Mouse (Mus musculus) lung, adult 2 months (tissue): ENCODE measurements around the gene Vps26a.

Experiments
- CTCF ChIP-seq: fragments of 200-500 bp; IDR thresholded peaks from 2 replicates; pipeline ENCODE4 v1.5.1; 2011; ENCODE audit warnings: mild to moderate bottlenecking, low read length, control low read depth; ENCODE audit not compliant: insufficient read depth
- POLR2A ChIP-seq: fragments of 200-500 bp; IDR thresholded peaks from 2 replicates; pipeline ENCODE4 v1.6.1; 2011; ENCODE audit warnings: low read depth, mild to moderate bottlenecking, control low read depth, low read length, borderline replicate concordance; ENCODE audit errors: extremely low read depth

- TF ChIP-seq CTCF = no peak
- TF ChIP-seq POLR2A = peak; percentile 54; the same call in 1 of the 2 replicates
These were observed 37.0 kb downstream of the Vps26a start, which contains the start of the genes 4930507D05Rik and Supv3l1 for GRCm38 (mm10) chr10:62449364-62450279.
